Mouse (Mus musculus): ENCODE data around the gene Adam12.

GRCm38 (mm10) chr7:134128087-134128522 is 103.8 kb downstream of the Adam12 start:
- no peak for TF ChIP-seq ZNF384 (IDR thresholded peaks at IDR 0.05; ENCODE audit: low read depth, low read length)
- no peak for TF ChIP-seq CHD2 (IDR thresholded peaks at IDR 0.05; ENCODE audit: low read depth, low read length)
- TF ChIP-seq MAFK (IDR thresholded peaks at IDR 0.05; ENCODE audit: insufficient read depth, low read depth, low read length): no peak
- no peak for TF ChIP-seq HCFC1 (IDR thresholded peaks at IDR 0.05; ENCODE audit: borderline replicate concordance, insufficient read depth, low read length)

All from ES-E14 (cell line).